Comparison of ENCODE assay signal across 8 mouse cellular contexts in genomic region chr2:72035616-72036015, GRCm38 (mm10). TPM values are rescaled to one million over a fixed set of nuclear protein-coding genes. Genes with fewer than 3 reads are reported as not detected.
DNase-seq lines count a peak whose midpoint lies in the region; ATAC-seq lines count a peak whose summit lies in the region.

No protein-coding gene starts in this region.

- no peaks in the 10 kb centered on the region for H3K4me1 ChIP-seq in heart, embryonic 11.5 days (ENCODE audit: control insufficient read depth, insufficient read depth, low read length)
- peaks cover 20% of the 10 kb centered on the region for H3K4me1 ChIP-seq in forebrain, embryonic 13.5 days

- intact Hi-C loops in gastrocnemius, postnatal 14 days (cut with DNase I; ENCODE audit: low total_unique reads), result loop anchor here (10.0 kb wide), 2 partner anchors 71 to 189 kb away; no protein-coding TSS in a partner anchor

- DNase-seq in gastrocnemius, postnatal 14 days, result peak; percentile 45
- no peak for DNase-seq in gastrocnemius, postnatal 25 days
- DNase-seq in right cerebral cortex, adult 2 months (ENCODE audit: low spot score in 2 of 2), result peak; percentile 38 to 56
- no peak for DNase-seq in right cerebral cortex, postnatal 10 days (ENCODE audit: low spot score in 2 of 2)
- DNase-seq in brain, adult 2 months (ENCODE audit: low read depth, low spot score), result peak; percentile 96
- DNase-seq in right cerebral cortex, postnatal 14 days, result peak; percentile 63

- no peaks in the 10 kb centered on the region for H3K27me3 ChIP-seq in heart, embryonic 11.5 days (ENCODE audit: control insufficient read depth, insufficient read depth, low read length)
- no peaks in the 10 kb centered on the region for H3K27me3 ChIP-seq in forebrain, embryonic 13.5 days

- H3K36me3 ChIP-seq in heart, embryonic 11.5 days (ENCODE audit: control insufficient read depth, insufficient read depth, low read length), result no peaks in the 10 kb centered on the region
- H3K36me3 ChIP-seq in forebrain, embryonic 13.5 days (ENCODE audit: poor library complexity, severe bottlenecking), result no peaks in the 10 kb centered on the region

- no peak overlapping the region for H3K27ac ChIP-seq in heart, embryonic 11.5 days (ENCODE audit: low read depth, low read length)
- no peak overlapping the region for H3K27ac ChIP-seq in forebrain, embryonic 13.5 days

- 42% methylated on average over 8 of the region's 8 CpGs for WGBS in heart, embryonic 11.5 days (ENCODE audit: insufficient replicate concordance)
- 60% methylated on average over 8 of the region's 8 CpGs for WGBS in forebrain, embryonic 13.5 days

- H3K4me3 ChIP-seq in heart, embryonic 11.5 days (ENCODE audit: low read depth, low read length), result no peak overlapping the region
- no peak overlapping the region for H3K4me3 ChIP-seq in forebrain, embryonic 13.5 days

- H3K4me2 ChIP-seq in heart, embryonic 11.5 days, result no peak overlapping the region
- no peak overlapping the region for H3K4me2 ChIP-seq in forebrain, embryonic 13.5 days

- H3K9ac ChIP-seq in heart, embryonic 11.5 days (ENCODE audit: low read depth, low read length), result no peak overlapping the region
- H3K9ac ChIP-seq in forebrain, embryonic 13.5 days, result no peak overlapping the region

- ATAC-seq in heart, embryonic 11.5 days (replicated peaks; ENCODE audit: insufficient number of reproducible peaks, low FRiP score, low TSS enrichment), result 0 out of 2 replicates have a peak, but pooled peaks have one; percentile 31
- no peak for ATAC-seq in forebrain, embryonic 13.5 days

- H3K9me3 ChIP-seq in heart, embryonic 11.5 days (replicated peaks; ENCODE audit: control insufficient read depth, low read length), result no peaks in the 10 kb centered on the region
- no peaks in the 10 kb centered on the region for H3K9me3 ChIP-seq in forebrain, embryonic 13.5 days (replicated peaks)

RNA-seq across cellular contexts. Expression of gene Rapgef4, which starts 54.6 kb away (rescaled TPM):
- total RNA-seq in gastrocnemius, postnatal 14 days (2021), result 1 to 10 TPM; 2.3 to 3.2 TPM
- total RNA-seq in gastrocnemius, postnatal 25 days (2021), result 1 to 10 TPM; 1.8 to 2.3 TPM
- 2.6 and 4.0 TPM in 2 replicates for polyA plus RNA-seq in heart, embryonic 11.5 days (2014; fragmentation: Nextera tagmentation; extraction: Ambion mirVana)
- 5.9 and 8.2 TPM in 2 replicates for polyA plus RNA-seq in forebrain, embryonic 13.5 days (2015; fragmentation: Nextera tagmentation; extraction: Ambion mirVana)

Comparison
In these comparisons a context has a peak if more than half of its experiments do, and no peak if none do; other contexts are left out.
1. DNase-seq: peak in gastrocnemius, postnatal 14 days (single experiment), right cerebral cortex, adult 2 months (2 of 2), brain, adult 2 months (single experiment) and right cerebral cortex, postnatal 14 days (single experiment); none in gastrocnemius, postnatal 25 days (single experiment) and right cerebral cortex, postnatal 10 days (0 of 2).